In the genomic region with DNA sequence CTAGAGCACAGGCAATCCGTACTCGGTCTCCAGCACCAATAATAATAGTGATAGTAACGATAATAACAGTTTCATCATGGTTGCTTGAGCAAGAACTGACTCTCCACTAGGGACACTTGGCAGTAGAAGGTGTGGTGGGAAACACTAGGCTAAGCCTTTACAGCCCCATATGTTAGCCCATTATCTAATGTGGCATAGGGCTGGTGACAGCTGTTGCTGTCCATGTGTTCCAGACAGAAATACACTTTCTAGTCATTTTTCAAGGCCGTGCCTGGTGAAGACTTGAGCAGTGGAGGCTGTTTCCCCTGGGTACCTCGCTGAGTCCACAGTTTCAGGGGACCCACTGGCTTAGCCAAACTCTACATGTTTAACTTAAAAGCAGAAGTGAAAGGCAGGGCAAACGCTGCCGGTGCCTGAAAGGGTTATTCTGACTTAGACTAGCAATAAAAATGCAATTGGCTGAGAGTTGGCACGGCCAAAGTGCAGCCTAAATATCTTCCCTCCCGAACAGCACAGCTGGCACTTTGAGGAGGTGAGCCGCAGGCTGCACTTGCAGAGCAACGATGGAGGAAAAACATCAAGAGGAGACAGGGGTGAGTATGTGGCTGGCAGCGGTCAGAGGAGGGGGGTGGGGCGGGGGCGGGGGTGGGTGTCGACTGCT, we compare ENCODE assay signal across 12 mouse cellular contexts. TPM values are rescaled to one million over a fixed set of nuclear protein-coding genes. Genes with fewer than 3 reads are reported as not detected.
A peak's percentile ranks its signal among the peaks of the same experiment; 100 is the strongest.
DNase-seq lines count a peak whose midpoint lies in the region; ATAC-seq lines count a peak whose summit lies in the region.
"Had no signal": no experiment of that assay in that cellular context is flagged by ENCODE, and none has a peak within 500 bp of the region (broad histone marks: within the 10 kb centered on the region; RNA-seq: fewer than 3 reads in every experiment).

No protein-coding gene starts in this region.

- peak overlapping the region; percentile 35; the same call in 1 of the 2 replicates for H3K27ac ChIP-seq in hindbrain, embryonic 13.5 days
- no peak overlapping the region for H3K27ac ChIP-seq in hindbrain, embryonic 12.5 days
- 0 out of 2 replicates have a peak overlapping the region, but pooled peaks have one; percentile 13 for H3K27ac ChIP-seq in hindbrain, embryonic 16.5 days (ENCODE audit: low read depth, low read length)
- no peak overlapping the region for H3K27ac ChIP-seq in limb, embryonic 13.5 days

- peak; percentile 86 for DNase-seq in A20 (ENCODE audit: low read depth, low spot score)
- no peak for DNase-seq in c-Kit-positive CD71-positive TER-119-positive erythroid progenitor cells, embryonic 14.5 days (ENCODE audit: low spot score)
- DNase-seq in right cerebral cortex, postnatal 36 days (ENCODE audit: low spot score in 2 of 2) = no peak
- DNase-seq in gastrocnemius, postnatal 14 days = no peak
- DNase-seq: right cerebral cortex, postnatal 14 days had no signal

- peaks cover 15% of the 10 kb centered on the region for H3K4me1 ChIP-seq in hindbrain, embryonic 13.5 days (replicated peaks)
- H3K4me1 ChIP-seq in hindbrain, embryonic 12.5 days = peaks cover 6% of the 10 kb centered on the region
- no peaks in the 10 kb centered on the region; the same call in 1 of the 2 replicates for H3K4me1 ChIP-seq in hindbrain, embryonic 16.5 days (ENCODE audit: control insufficient read depth, insufficient read depth, low read depth, low read length)
- peaks cover 26% of the 10 kb centered on the region for H3K4me1 ChIP-seq in limb, embryonic 13.5 days

- 50% methylated on average over 15 of the region's 15 CpGs for WGBS in hindbrain, embryonic 13.5 days
- 57% methylated on average over 15 of the region's 15 CpGs for WGBS in hindbrain, embryonic 12.5 days
- WGBS in hindbrain, embryonic 16.5 days = 49% methylated on average over 15 of the region's 15 CpGs
- whole genome bisulfite sequencing in limb, embryonic 13.5 days = 25% methylated on average over 15 of the region's 15 CpGs

- intact Hi-C loops in gastrocnemius, postnatal 14 days (cut with DNase I; ENCODE audit: low total_unique reads) = no loop called here

- no peaks in the 10 kb centered on the region for H3K36me3 ChIP-seq in hindbrain, embryonic 13.5 days
- no peaks in the 10 kb centered on the region for H3K36me3 ChIP-seq in hindbrain, embryonic 12.5 days
- H3K36me3 ChIP-seq in hindbrain, embryonic 16.5 days (ENCODE audit: control insufficient read depth, insufficient read depth, low read length) = no peaks in the 10 kb centered on the region
- H3K36me3 ChIP-seq in limb, embryonic 13.5 days = no peaks in the 10 kb centered on the region

- no peak for ATAC-seq in hindbrain, embryonic 13.5 days (ENCODE audit: low FRiP score)
- ATAC-seq in hindbrain, embryonic 12.5 days (ENCODE audit: low FRiP score) = no peak
- peak; percentile 51; the same call in 1 of the 2 replicates for ATAC-seq in hindbrain, embryonic 16.5 days
- ATAC-seq in limb, embryonic 13.5 days (ENCODE audit: low FRiP score, low read depth) = no peak

- H3K4me3 ChIP-seq in hindbrain, embryonic 13.5 days = no peak overlapping the region
- no peak overlapping the region for H3K4me3 ChIP-seq in hindbrain, embryonic 12.5 days
- H3K4me3 ChIP-seq in hindbrain, embryonic 16.5 days (ENCODE audit: low read length) = no peak overlapping the region
- H3K4me3 ChIP-seq in limb, embryonic 13.5 days = peak overlapping the region; percentile 14

- no peaks in the 10 kb centered on the region for H3K9me3 ChIP-seq in hindbrain, embryonic 13.5 days
- H3K9me3 ChIP-seq in hindbrain, embryonic 12.5 days (replicated peaks) = no peaks in the 10 kb centered on the region
- H3K9me3 ChIP-seq in hindbrain, embryonic 16.5 days (ENCODE audit: control insufficient read depth, low read length) = no peaks in the 10 kb centered on the region
- no peaks in the 10 kb centered on the region for H3K9me3 ChIP-seq in limb, embryonic 13.5 days

- 0 out of 2 replicates have a peak, but pooled peaks cover 3% of the 10 kb centered on the region for H3K27me3 ChIP-seq in hindbrain, embryonic 13.5 days
- H3K27me3 ChIP-seq in hindbrain, embryonic 12.5 days = no peaks in the 10 kb centered on the region; the same call in 1 of the 2 replicates
- H3K27me3 ChIP-seq in hindbrain, embryonic 16.5 days (replicated peaks; ENCODE audit: control insufficient read depth, insufficient read depth, low read length) = no peaks in the 10 kb centered on the region
- H3K27me3 ChIP-seq in limb, embryonic 13.5 days = no peaks in the 10 kb centered on the region

- no peak overlapping the region for H3K4me2 ChIP-seq in hindbrain, embryonic 13.5 days
- H3K4me2 ChIP-seq in hindbrain, embryonic 12.5 days (replicated peaks) = no peak overlapping the region
- H3K4me2 ChIP-seq in hindbrain, embryonic 16.5 days (ENCODE audit: low read length) = no peak overlapping the region; the same call in 1 of the 2 replicates
- H3K4me2 ChIP-seq in limb, embryonic 13.5 days (replicated peaks) = peak overlapping the region; percentile 50

- H3K9ac ChIP-seq in hindbrain, embryonic 13.5 days = no peak overlapping the region
- no peak overlapping the region for H3K9ac ChIP-seq in hindbrain, embryonic 12.5 days
- no peak overlapping the region for H3K9ac ChIP-seq in hindbrain, embryonic 16.5 days (ENCODE audit: low read depth, low read length)
- H3K9ac ChIP-seq in limb, embryonic 13.5 days = no peak overlapping the region

RNA-seq across cellular contexts. Expression of gene Slc2a5, which starts 1.2 kb away (rescaled TPM):
- 1.8 and 2.7 TPM in 2 replicates for polyA plus RNA-seq in hindbrain, embryonic 13.5 days (2015; fragmentation: Nextera tagmentation; extraction: Ambion mirVana)
- polyA plus RNA-seq in hindbrain, embryonic 12.5 days (2016; fragmentation: Nextera tagmentation; extraction: Ambion mirVana) = 1.7 and 2.1 TPM in 2 replicates
- 2.8 and 3.0 TPM in 2 replicates for polyA plus RNA-seq in hindbrain, embryonic 16.5 days (2015; fragmentation: Nextera tagmentation; extraction: Ambion mirVana)
- 2.2 TPM in 2 replicates for polyA plus RNA-seq in limb, embryonic 13.5 days (2015; fragmentation: Nextera tagmentation; extraction: Ambion mirVana)
- under 1 TPM; 0.49 to 0.58 TPM for total RNA-seq in gastrocnemius, postnatal 14 days (2021)
- total RNA-seq: gastrocnemius, adult 8-10 months had no signal

RNA-seq across cellular contexts. Expression of gene Slc2a7, which starts 28.5 kb away (rescaled TPM):
- not detected in 2 replicates for polyA plus RNA-seq in hindbrain, embryonic 13.5 days (2015; fragmentation: Nextera tagmentation; extraction: Ambion mirVana)
- polyA plus RNA-seq in hindbrain, embryonic 12.5 days (2016; fragmentation: Nextera tagmentation; extraction: Ambion mirVana) = not detected in 2 replicates
- polyA plus RNA-seq in hindbrain, embryonic 16.5 days (2015; fragmentation: Nextera tagmentation; extraction: Ambion mirVana) = not detected in 2 replicates
- polyA plus RNA-seq in limb, embryonic 13.5 days (2015; fragmentation: Nextera tagmentation; extraction: Ambion mirVana) = not detected in 2 replicates
- total RNA-seq in gastrocnemius, postnatal 14 days (2021) = not detected
- total RNA-seq: adrenal gland, postnatal 14 days; gastrocnemius, adult 8-10 months; layer of hippocampus, postnatal 25 days had no signal

RNA-seq across cellular contexts. Expression of gene Gpr157, which starts 33.1 kb away (rescaled TPM):
- polyA plus RNA-seq in hindbrain, embryonic 13.5 days (2015; fragmentation: Nextera tagmentation; extraction: Ambion mirVana) = 0.29 and 0.43 TPM in 2 replicates
- polyA plus RNA-seq in hindbrain, embryonic 12.5 days (2016; fragmentation: Nextera tagmentation; extraction: Ambion mirVana) = 0.68 TPM in 2 replicates
- 0.50 and 0.54 TPM in 2 replicates for polyA plus RNA-seq in hindbrain, embryonic 16.5 days (2015; fragmentation: Nextera tagmentation; extraction: Ambion mirVana)
- polyA plus RNA-seq in limb, embryonic 13.5 days (2015; fragmentation: Nextera tagmentation; extraction: Ambion mirVana) = 1.2 TPM in 2 replicates
- total RNA-seq in gastrocnemius, postnatal 14 days (2021) = 10 to 100 TPM; 19.3 to 20.2 TPM

Comparison
In these comparisons a context has a peak if more than half of its experiments do, and no peak if none do; other contexts are left out.
1. H3K27ac ChIP-seq: peak in hindbrain, embryonic 13.5 days (single experiment) and hindbrain, embryonic 16.5 days (single experiment); none in hindbrain, embryonic 12.5 days (single experiment) and limb, embryonic 13.5 days (single experiment).